Mouse (Mus musculus) adrenal gland, adult (tissue): ENCODE measurements around the gene Gm3029.
"Not testable (repeated sequence)": the region's sequence is repeated elsewhere in the genome, so short reads cannot be mapped to it uniquely, and the experiment has no call there.

ENCODE experiments used
- DNase-seq, 2 experiments: peaks; one replicate each; pipeline ENCODE4 v3.0.0; 2022 to 2023; ENCODE audit warnings: low spot score in 1 of 2; ENCODE audit not compliant: inconsistent age in 2 of 2

Gm3029 gene

DNA sequence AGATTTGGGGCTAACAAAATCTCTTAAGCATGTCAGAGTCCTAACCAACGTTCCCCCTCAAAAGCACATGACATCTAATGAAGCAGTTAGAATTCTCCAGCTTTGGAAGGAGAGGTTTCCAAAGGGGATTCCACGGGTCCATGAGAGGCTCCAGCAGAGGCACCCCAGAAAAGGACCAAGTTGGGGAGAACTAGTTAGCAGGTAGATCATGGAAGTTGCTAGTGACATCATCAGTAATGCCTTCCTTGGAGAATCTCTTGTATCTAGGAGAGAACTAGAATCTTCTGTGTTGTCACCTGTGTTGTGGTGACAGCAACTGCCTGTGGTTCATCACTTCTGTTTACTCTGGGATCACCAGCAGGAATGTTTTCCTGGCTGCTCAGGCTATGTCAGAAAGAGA, at the start of gene Gm3029:
TSS of gene Gm3029 (plus strand) at position 301 of the 400 bp plus-strand sequence.
- DNase-seq = not testable (repeated sequence)

DNA sequence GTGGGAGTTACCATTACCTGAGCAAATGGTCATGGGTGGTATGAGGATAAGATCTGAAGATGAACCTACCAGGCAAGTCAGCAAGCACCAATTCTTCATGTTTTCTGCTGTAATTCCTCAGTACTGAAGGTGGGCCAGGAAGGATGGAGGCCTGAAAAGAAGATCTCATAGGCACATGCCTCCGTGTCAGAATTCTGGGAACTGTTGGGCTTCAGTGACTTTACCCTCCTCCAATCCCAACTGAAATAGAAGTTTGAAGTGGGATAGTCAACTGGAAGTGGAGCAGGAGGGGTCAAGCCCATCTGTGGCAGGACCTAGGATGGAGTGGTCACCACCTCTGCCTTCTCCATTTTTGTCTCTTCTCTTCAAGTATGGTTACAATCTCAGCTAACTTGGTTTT, 47.7 kb upstream of the Gm3029 start, which contains the start of gene Gm2916:
TSS of gene Gm2916 (plus strand) at position 301 of the 400 bp plus-strand sequence.
- not testable (repeated sequence) for DNase-seq

DNA sequence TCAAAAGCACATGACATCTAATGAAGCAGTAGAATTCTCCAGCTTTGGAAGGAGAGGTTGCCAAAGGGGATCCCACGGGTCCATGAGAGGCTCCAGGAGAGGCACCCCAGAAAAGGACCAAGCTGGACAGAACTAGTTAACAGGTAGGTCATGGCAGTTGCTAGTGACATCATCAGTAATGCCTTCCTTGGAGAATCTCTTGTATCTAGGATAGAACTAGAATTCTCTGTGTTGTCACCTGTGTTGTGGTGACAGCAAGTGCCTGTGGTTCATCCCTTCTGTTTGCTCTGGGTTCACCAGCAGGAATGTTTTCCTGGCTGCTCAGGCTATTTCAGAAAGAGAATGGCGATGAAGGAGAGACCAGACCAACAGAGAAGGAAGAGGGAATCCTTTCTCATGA, 31.7 kb downstream of the Gm3029 start, which contains the start of gene Gm3095:
TSS of gene Gm3095 (plus strand) at position 301 of the 400 bp plus-strand sequence.
- not testable (repeated sequence) for DNase-seq
